Mouse (Mus musculus) CH12.LX (cell line): Measurements from ENCODE around the gene Lgr4. TPM values are rescaled to one million over a fixed set of nuclear protein-coding genes. Genes with fewer than 3 reads are reported as not detected.

Source experiments
- DNase-seq: peaks from one replicate; pipeline ENCODE4 v3.0.0-alpha.2; 2013; ENCODE audit errors: extremely low read depth
- H3K27ac ChIP-seq: 2 replicates; pipeline ENCODE4 v1.5.1; 2012; ENCODE audit warnings: low read depth, mild to moderate bottlenecking, control low read depth, moderate library complexity; ENCODE audit not compliant: insufficient read depth
- H3K27me3 ChIP-seq: replicated peaks from 2 replicates; pipeline ENCODE3; 2012; ENCODE audit warnings: inconsistent platforms
- H3K36me3 ChIP-seq, 2 experiments: replicated peaks in 1 of 2; 2 replicates each; pipeline versions ENCODE3 to v1.6.1; 2012; ENCODE audit warnings: inconsistent platforms in 1 of 2, low read length in 1 of 2, mild to moderate bottlenecking in 1 of 2, mixed read lengths in 1 of 2, moderate library complexity in 1 of 2; ENCODE audit not compliant: control insufficient read depth in 1 of 2, insufficient read depth in 1 of 2
- H3K4me1 ChIP-seq, 2 experiments: 2 replicates each; pipeline ENCODE4 v1.6.1; 2012; ENCODE audit warnings: inconsistent platforms in 1 of 2, moderate library complexity in 1 of 2; ENCODE audit not compliant: insufficient read depth in 2 of 2, control insufficient read depth in 1 of 2
- H3K4me2 ChIP-seq: 2 replicates; pipeline ENCODE4 v1.6.1; 2012; ENCODE audit warnings: low read depth, mild to moderate bottlenecking, control low read depth; ENCODE audit not compliant: poor library complexity, insufficient read depth, severe bottlenecking
- H3K4me3 ChIP-seq, 3 experiments: fragments of 150-350 bp in 1 of 3; sonication (generic) in 1 of 3; replicated peaks in 1 of 3; 2 replicates each; pipeline versions ENCODE3 to v1.5.1; 2011 to 2012; ENCODE audit warnings: low read depth in 2 of 3, low read length in 2 of 3, mild to moderate bottlenecking in 2 of 3, moderate library complexity in 2 of 3, control low read depth in 1 of 3, improper control_type of control experiment in 1 of 3, inconsistent platforms in 1 of 3, mixed read lengths in 1 of 3; ENCODE audit not compliant: poor library complexity in 1 of 3
- H3K79me2 ChIP-seq: replicated peaks from 2 replicates; pipeline ENCODE4 v1.6.1; 2012; ENCODE audit warnings: mild to moderate bottlenecking, moderate library complexity; ENCODE audit not compliant: control insufficient read depth, poor library complexity, insufficient read depth, severe bottlenecking; ENCODE audit errors: extremely low read depth
- H3K9ac ChIP-seq: 2 replicates; pipeline ENCODE4 v1.6.1; 2012; ENCODE audit warnings: low read depth, mild to moderate bottlenecking, control low read depth, moderate library complexity; ENCODE audit not compliant: insufficient read depth
- H3K9me3 ChIP-seq: replicated peaks from 2 replicates; pipeline ENCODE3; 2012; ENCODE audit warnings: low read length, inconsistent platforms, mixed read lengths
- CHD1 ChIP-seq: IDR thresholded peaks from 2 replicates; pipeline ENCODE4 v1.6.1; 2012; ENCODE audit warnings: low read depth, low read length, improper control_type of control experiment, inconsistent platforms
- CHD2 ChIP-seq: IDR thresholded peaks from 2 replicates; pipeline ENCODE4 v1.6.1; 2011; ENCODE audit warnings: low read length, improper control_type of control experiment
- CTCF ChIP-seq, 2 experiments: IDR thresholded peaks in 1 of 2; conservative IDR thresholded peaks in 1 of 2; 2 replicates each; pipeline ENCODE4 v1.5.1; 2011 to 2012; ENCODE audit warnings: low read depth in 2 of 2, low read length in 2 of 2, improper control_type of control experiment in 1 of 2, inconsistent platforms in 1 of 2, mild to moderate bottlenecking in 1 of 2, moderate library complexity in 1 of 2
- E2F4 ChIP-seq: IDR thresholded peaks from 2 replicates; pipeline ENCODE4 v1.6.1; 2011; ENCODE audit warnings: low read depth, low read length, improper control_type of control experiment; ENCODE audit not compliant: insufficient replicate concordance
- ELF1 ChIP-seq: IDR thresholded peaks from 2 replicates; pipeline ENCODE4 v1.6.1; 2014; ENCODE audit warnings: low read depth, mild to moderate bottlenecking, inconsistent platforms, low read length, improper control_type of control experiment
- EP300 ChIP-seq: IDR thresholded peaks from 2 replicates; pipeline ENCODE4 v1.6.1; 2011; ENCODE audit warnings: low read length, improper control_type of control experiment
- ETS1 ChIP-seq: conservative IDR thresholded peaks from 2 replicates; pipeline ENCODE4 v1.6.1; 2012; ENCODE audit warnings: low read depth, mild to moderate bottlenecking, inconsistent platforms, low read length, improper control_type of control experiment, moderate library complexity
- HCFC1 ChIP-seq: IDR thresholded peaks from 2 replicates; pipeline ENCODE4 v1.6.1; 2012; ENCODE audit warnings: low read depth, mild to moderate bottlenecking, inconsistent platforms, low read length, improper control_type of control experiment
- JUN ChIP-seq: IDR thresholded peaks from 2 replicates; pipeline ENCODE4 v1.6.1; 2011; ENCODE audit warnings: low read depth, mild to moderate bottlenecking, low read length, improper control_type of control experiment, moderate library complexity; ENCODE audit not compliant: insufficient read depth
- KAT2A ChIP-seq: IDR thresholded peaks from 2 replicates; pipeline ENCODE4 v1.6.1; 2012; ENCODE audit warnings: low read length, improper control_type of control experiment, inconsistent platforms; ENCODE audit not compliant: insufficient replicate concordance
- MEF2A ChIP-seq: IDR thresholded peaks from 2 replicates; pipeline ENCODE4 v1.6.1; 2014; ENCODE audit warnings: low read depth, mild to moderate bottlenecking, inconsistent platforms, low read length, improper control_type of control experiment, borderline replicate concordance
- MXI1 ChIP-seq: IDR thresholded peaks from 2 replicates; pipeline ENCODE4 v1.6.1; 2011; ENCODE audit warnings: mild to moderate bottlenecking, low read depth, low read length, improper control_type of control experiment
- NELFE ChIP-seq: IDR thresholded peaks from 2 replicates; pipeline ENCODE4 v1.6.1; 2011; ENCODE audit warnings: low read depth, low read length, improper control_type of control experiment
- POLR2A ChIP-seq: IDR thresholded peaks from 2 replicates; pipeline ENCODE4 v1.6.1; 2011; ENCODE audit warnings: low read depth, mild to moderate bottlenecking, improper control_type of control experiment, low read length
- POLR2AphosphoS2 ChIP-seq: IDR thresholded peaks from 2 replicates; pipeline ENCODE4 v1.6.1; 2011; ENCODE audit warnings: low read depth, low read length, improper control_type of control experiment
- SIN3A ChIP-seq: IDR thresholded peaks from 2 replicates; pipeline ENCODE4 v1.6.1; 2012; ENCODE audit warnings: low read length, improper control_type of control experiment, inconsistent platforms
- SMC3 ChIP-seq: IDR thresholded peaks from 2 replicates; pipeline ENCODE4 v1.6.1; 2011; ENCODE audit warnings: low read depth, low read length, improper control_type of control experiment
- TCF12 ChIP-seq: IDR thresholded peaks from 2 replicates; pipeline ENCODE4 v1.6.1; 2014; ENCODE audit warnings: low read depth, mild to moderate bottlenecking, inconsistent platforms, low read length, improper control_type of control experiment
- UBTF ChIP-seq: IDR thresholded peaks from 2 replicates; pipeline ENCODE4 v1.6.1; 2012; ENCODE audit warnings: low read depth, mild to moderate bottlenecking, inconsistent platforms, low read length, improper control_type of control experiment, moderate library complexity
- USF1 ChIP-seq: IDR thresholded peaks from 2 replicates; pipeline ENCODE4 v1.6.1; 2014; ENCODE audit warnings: low read depth, mild to moderate bottlenecking, inconsistent platforms, low read length, improper control_type of control experiment
- ZMIZ1 ChIP-seq: IDR thresholded peaks from 2 replicates; pipeline ENCODE4 v1.6.1; 2012; ENCODE audit warnings: low read depth, mild to moderate bottlenecking, inconsistent platforms, low read length, improper control_type of control experiment
- dilution Hi-C: fragments of 300-500 bp; cut with MboI; formaldehyde crosslinking; loops from 2 replicates; pipeline ENCODE4 v1.14.3; 2020; ENCODE audit warnings: low sequenced_read_pairs; ENCODE audit not compliant: extremely low pct_unique_long_range_greater_than_20kb, extremely low pct_ligation_motif_present
- in situ Hi-C: fragments of 300-500 bp; cut with MboI; formaldehyde crosslinking; loops from 3 replicates; pipeline ENCODE4 v1.14.3; 2019; ENCODE audit warnings: low sequenced_read_pairs, low pct_ligation_motif_present, low pct_unique_long_range_greater_than_20kb, mixed read lengths
- polyA plus RNA-seq: library from polyadenylated mRNA; unstranded; fragments of >175 nt; gene quantifications from 2 replicates; pipeline ENCODE4 v1.2.1, GENCODE M21; 2012; ENCODE audit warnings: low read depth; ENCODE audit not compliant: insufficient read length
- total RNA-seq, 2 experiments: library from RNA; depleted of rRNA; stranded (reverse); fragments of 300-350 nt in 1 of 2; fragments of >200 nt in 1 of 2; gene quantifications; 2 replicates each; pipeline ENCODE4 v1.2.3; 2012 to 2014

The Lgr4 gene
- total and polyA plus RNA-seq, 3 experiments: 6.1 to 11.4 (median 6.9) TPM

- Histone ChIP-seq H3K27me3 (no peaks in the 10 kb centered on the region), H3K9ac (peak within 1 kb of the TSS; percentile 89), H3K9me3 (no peaks in the 10 kb centered on the region), H3K36me3 (peaks cover 6 to 27% of the 10 kb centered on the region in 2 experiments), H3K79me2 (peaks cover 5% of the 10 kb centered on the region; the same call in 1 of the 2 replicates), H3K4me3 (peak within 1 kb of the TSS; percentile 83 to 91 (median 87)), H3K4me1 (peaks cover 7 to 32% of the 10 kb centered on the region in 2 experiments; a peak in 3 of 4 replicates), H3K4me2 (peak within 1 kb of the TSS; percentile 77), H3K27ac (peak within 1 kb of the TSS; percentile 25)
- peak; percentile 92 for DNase-seq
- in situ Hi-C loops (no loop called here), dilution Hi-C loops (no loop called here)
- TF ChIP-seq CTCF (conservative IDR thresholded peaks at IDR 0.05 in 1 of 2, IDR thresholded peaks at IDR 0.05 in 1 of 2; ENCODE audit: low read depth in 2 of 2, low read length in 2 of 2): no peak
- TF ChIP-seq SMC3: no peak
- TF ChIP-seq ZMIZ1: 0 out of 2 replicates have a peak, but pooled peaks have one; percentile 38
- no peak for TF ChIP-seq ETS1
- peak; percentile 23; the same call in 1 of the 2 replicates for TF ChIP-seq ELF1
- no peak for TF ChIP-seq EP300
- peak; percentile 95 for TF ChIP-seq MXI1
- no peak for TF ChIP-seq MEF2A
- TF ChIP-seq UBTF: no peak
- TF ChIP-seq POLR2AphosphoS2: no peak
- TF ChIP-seq SIN3A: peak; percentile 97
- 0 out of 2 replicates have a peak, but pooled peaks have one; percentile 68 for TF ChIP-seq KAT2A
- no peak for TF ChIP-seq JUN
- TF ChIP-seq CHD1: 0 out of 2 replicates have a peak, but pooled peaks have one; percentile 47
- TF ChIP-seq CHD2: no peak
- peak; percentile 87 for TF ChIP-seq POLR2A
- TF ChIP-seq TCF12: peak; percentile 69; the same call in 1 of the 2 replicates
- peak; percentile 86 for TF ChIP-seq NELFE
- no peak for TF ChIP-seq USF1
- peak; percentile 74; the same call in 1 of the 2 replicates for TF ChIP-seq E2F4
- peak; percentile 77 for TF ChIP-seq HCFC1
Measured at GRCm38 (mm10) chr2:110017616-110018505, 100.4 kb downstream of the Lgr4 start, which contains the start of gene Ccdc34. Gene Ccdc34 (plus strand): TSS chr2:110017817.
